12 mouse cellular contexts compared by ENCODE assay signal in genomic region chr13:107303878-107304277, GRCm38 (mm10).
"Had no signal": no experiment of that assay in that cellular context is flagged by ENCODE, and none has a peak within 500 bp of the region (broad histone marks: within the 10 kb centered on the region; RNA-seq: fewer than 3 reads in every experiment).

No protein-coding gene starts in this region.

- H3K4me1 ChIP-seq: liver, embryonic 13.5 days; megakaryocyte, embryonic 14.5 days had no signal

- H3K4me2 ChIP-seq: liver, embryonic 13.5 days; midbrain, embryonic 11.5 days had no signal

- H3K27me3 ChIP-seq: liver, embryonic 13.5 days; megakaryocyte, embryonic 14.5 days had no signal

- H3K27ac ChIP-seq: left cerebral cortex, adult 2 months; liver, embryonic 13.5 days had no signal

- H3K36me3 ChIP-seq: liver, embryonic 13.5 days had no signal

- ATAC-seq: lung, postnatal 0 days had no signal

- DNase-seq: kidney, postnatal 10 days; kidney, postnatal 36 days; layer of hippocampus, postnatal 36 days; liver, embryonic 13.5 days; lung, adult 2 months; lung, postnatal 36 days; midbrain, embryonic 14.5 days; thymus, adult 18-20 months had no signal

- H3K4me3 ChIP-seq: left cerebral cortex, adult 2 months; liver, embryonic 13.5 days; megakaryocyte, embryonic 14.5 days had no signal

- H3K9me3 ChIP-seq: liver, embryonic 13.5 days; megakaryocyte, embryonic 14.5 days had no signal

- H3K9ac ChIP-seq: liver, embryonic 13.5 days had no signal
